19 mouse cellular contexts compared by ENCODE assay signal in the genomic region with DNA sequence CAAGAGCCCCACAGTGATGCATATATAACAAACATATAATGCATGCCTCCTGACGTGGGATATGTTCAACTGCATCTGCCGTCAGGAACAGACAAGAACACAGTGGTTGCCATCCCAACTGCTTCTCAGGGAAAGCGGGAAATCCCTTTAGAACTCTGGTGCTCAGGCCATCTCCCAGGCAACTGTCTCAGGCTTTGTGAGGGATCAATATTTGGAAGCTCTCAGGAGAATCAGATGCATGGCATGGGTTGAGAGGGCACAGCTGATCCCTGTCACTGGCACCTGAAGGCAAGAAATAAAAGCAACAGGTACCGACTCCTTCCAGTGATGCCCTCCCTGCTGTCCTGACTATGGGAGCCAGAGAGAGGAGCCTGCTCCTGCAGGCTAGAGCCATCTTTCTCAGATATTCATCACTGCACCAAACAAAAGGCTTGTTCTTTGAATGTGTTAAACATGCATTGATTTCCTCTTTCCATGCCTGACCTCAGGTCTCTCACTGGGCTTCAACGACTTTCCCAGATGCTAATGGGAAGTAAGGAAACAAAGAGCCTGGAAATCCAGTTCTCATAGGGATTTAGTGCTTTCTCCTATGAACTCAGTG.
DNase-seq lines count a peak whose midpoint lies in the region; ATAC-seq lines count a peak whose summit lies in the region.
"Had no signal": no experiment of that assay in that cellular context is flagged by ENCODE, and none has a peak within 500 bp of the region (broad histone marks: within the 10 kb centered on the region; RNA-seq: fewer than 3 reads in every experiment).

No protein-coding gene starts in this region.

- peaks cover 2% of the 10 kb centered on the region; the same call in 1 of the 2 replicates for H3K4me1 ChIP-seq in hindbrain, embryonic 11.5 days (replicated peaks; ENCODE audit: control insufficient read depth, insufficient read depth, low read length)
- peaks cover 49% of the 10 kb centered on the region for H3K4me1 ChIP-seq in midbrain, embryonic 13.5 days (replicated peaks)
- H3K4me1 ChIP-seq: limb, embryonic 10.5 days; liver, embryonic 15.5 days had no signal

- H3K4me3 ChIP-seq in hindbrain, embryonic 11.5 days (ENCODE audit: low read depth, low read length), result no peak overlapping the region
- no peak overlapping the region for H3K4me3 ChIP-seq in midbrain, embryonic 13.5 days (replicated peaks)
- H3K4me3 ChIP-seq: embryonic facial prominence, embryonic 13.5 days; heart, embryonic 12.5 days; limb, embryonic 10.5 days; liver, embryonic 15.5 days had no signal

- WGBS in hindbrain, embryonic 11.5 days, result 25% methylated on average over 5 of the region's 5 CpGs
- 11% methylated on average over 5 of the region's 5 CpGs for WGBS in midbrain, embryonic 13.5 days

- no peaks in the 10 kb centered on the region for H3K36me3 ChIP-seq in hindbrain, embryonic 11.5 days (ENCODE audit: control insufficient read depth, insufficient read depth, low read length)
- H3K36me3 ChIP-seq in midbrain, embryonic 13.5 days, result 0 out of 2 replicates have a peak, but pooled peaks cover 3% of the 10 kb centered on the region
- H3K36me3 ChIP-seq: embryonic facial prominence, embryonic 13.5 days; limb, embryonic 10.5 days; liver, embryonic 15.5 days had no signal

- no peak overlapping the region for H3K9ac ChIP-seq in hindbrain, embryonic 11.5 days (ENCODE audit: low read depth, low read length)
- H3K9ac ChIP-seq in midbrain, embryonic 13.5 days (replicated peaks), result no peak overlapping the region
- H3K9ac ChIP-seq: embryonic facial prominence, embryonic 13.5 days; heart, embryonic 12.5 days; liver, embryonic 15.5 days had no signal

- DNase-seq in frontal cortex, postnatal 10 days (ENCODE audit: low spot score in 2 of 2), result no peak
- peak; percentile 55 for DNase-seq in embryo, embryonic 11 days
- peak; percentile 53 for DNase-seq in hindbrain, embryonic 11.5 days (ENCODE audit: low spot score)
- no peak for DNase-seq in adrenal gland, adult 2 months
- no peak for DNase-seq in cerebellum, adult 11-12 months
- no peak for DNase-seq in cerebellum, adult 9-10 months
- DNase-seq: adrenal gland, postnatal 25 days; layer of hippocampus, adult 9-11 months; lung, postnatal 4 days; spleen, adult 18-20 months; thymus, adult 18-20 months had no signal

- ATAC-seq in frontal cortex, adult (ENCODE audit: low TSS enrichment), result peak; percentile 36
- ATAC-seq in hindbrain, embryonic 11.5 days (ENCODE audit: low FRiP score), result peak; percentile 72
- peak; percentile 57 for ATAC-seq in midbrain, embryonic 13.5 days
- ATAC-seq: inflammation-experienced regulatory T-cells, adult 6 months had no signal

- H3K9me3 ChIP-seq in hindbrain, embryonic 11.5 days (ENCODE audit: control insufficient read depth, low read length), result no peaks in the 10 kb centered on the region
- H3K9me3 ChIP-seq in midbrain, embryonic 13.5 days, result no peaks in the 10 kb centered on the region
- H3K9me3 ChIP-seq: embryonic facial prominence, embryonic 13.5 days; heart, embryonic 12.5 days; limb, embryonic 10.5 days; liver, embryonic 15.5 days had no signal

- H3K27ac ChIP-seq in hindbrain, embryonic 11.5 days (ENCODE audit: low read depth, low read length), result peak overlapping the region; percentile 58
- H3K27ac ChIP-seq in midbrain, embryonic 13.5 days, result 0 out of 2 replicates have a peak overlapping the region, but pooled peaks have one; percentile 31
- H3K27ac ChIP-seq: embryonic facial prominence, embryonic 13.5 days; kidney, postnatal 0 days; limb, embryonic 10.5 days; liver, embryonic 15.5 days had no signal

- H3K27me3 ChIP-seq in hindbrain, embryonic 11.5 days (ENCODE audit: control insufficient read depth, insufficient read depth, low read length), result no peaks in the 10 kb centered on the region
- H3K27me3 ChIP-seq in midbrain, embryonic 13.5 days, result 0 out of 2 replicates have a peak, but pooled peaks cover 5% of the 10 kb centered on the region
- H3K27me3 ChIP-seq: embryonic facial prominence, embryonic 13.5 days; heart, embryonic 12.5 days; liver, embryonic 15.5 days had no signal

- H3K4me2 ChIP-seq in hindbrain, embryonic 11.5 days (replicated peaks; ENCODE audit: low read depth, low read length), result no peak overlapping the region
- no peak overlapping the region for H3K4me2 ChIP-seq in midbrain, embryonic 13.5 days (replicated peaks)
- H3K4me2 ChIP-seq: embryonic facial prominence, embryonic 13.5 days; heart, embryonic 12.5 days; liver, embryonic 15.5 days had no signal

Comparison
In these comparisons a context has a peak if more than half of its experiments do, and no peak if none do; other contexts are left out.
1. DNase-seq: peak in embryo, embryonic 11 days (single experiment) and hindbrain, embryonic 11.5 days (single experiment); none in frontal cortex, postnatal 10 days (0 of 2), adrenal gland, adult 2 months (single experiment), cerebellum, adult 11-12 months (single experiment) and cerebellum, adult 9-10 months (single experiment).
2. Peak in every context shown above with its lines, with median percentiles within 50 percentile points of each other: ATAC-seq.